Mouse (Mus musculus): ENCODE measurements around the gene Ddx39b. TPM values are rescaled to one million over a fixed set of nuclear protein-coding genes. Genes with fewer than 3 reads are reported as not detected.

The Ddx39b gene
- polyA plus RNA-seq, 2 experiments = 127 to 199 TPM

- Histone ChIP-seq H3K9me3 (ENCODE audit: control insufficient read depth, low read length) (no peaks in the 10 kb centered on the region), H3K4me2 (ENCODE audit: low read depth) (peak overlapping the region; percentile 79), H3K9ac (replicated peaks) (peak overlapping the region; percentile 73), H3K4me1 (replicated peaks; ENCODE audit: control insufficient read depth in 2 of 2, insufficient read depth in 2 of 2, low read length in 1 of 2) (peaks cover 1 to 18% of the 10 kb centered on the region in 2 experiments), H3K36me3 (replicated peaks; ENCODE audit: control insufficient read depth, insufficient read depth, low read depth) (peaks cover 16% of the 10 kb centered on the region), H3K27me3 (ENCODE audit: control insufficient read depth, insufficient read depth, low read length) (no peaks in the 10 kb centered on the region), H3K4me3 (ENCODE audit: insufficient read depth in 1 of 2, low read depth in 2 of 2, low read length in 2 of 2) (peak overlapping the region in 1 of 2 experiments; percentile 58; a peak in 1 of 4 replicates), H3K27ac (peak overlapping the region; percentile 83)
- 7% methylated on average over 1 of the region's 1 CpGs for WGBS (ENCODE audit: insufficient replicate concordance)
- TF ChIP-seq CTCF (IDR thresholded peaks at IDR 0.05; ENCODE audit: low read depth) (no peak), EP300 (IDR thresholded peaks at IDR 0.05; ENCODE audit: low read depth) (no peak)
- DNase-seq (ENCODE audit: low read depth in 3 of 3, low spot score in 3 of 3) (no peak), ATAC-seq (ENCODE audit: insufficient read depth) (peak; percentile 38; the same call in 1 of the 2 replicates)
These were observed 15.8 kb downstream of the Ddx39b start for GRCm38 (mm10) chr17:35257378-35257777.

GRCm38 (mm10) chr17:35257824-35258491, 16.4 kb downstream of the Ddx39b start:
- DNase-seq (ENCODE audit: low read depth in 3 of 3, low spot score in 3 of 3) (peak; percentile 87 to 90 (median 89)), ATAC-seq (ENCODE audit: insufficient read depth) (peak; percentile 49)
- Histone ChIP-seq H3K27ac (peak overlapping the region; percentile 83), H3K36me3 (replicated peaks; ENCODE audit: control insufficient read depth, insufficient read depth, low read depth) (peaks cover 10% of the 10 kb centered on the region), H3K4me3 (ENCODE audit: insufficient read depth in 1 of 2, low read depth in 2 of 2, low read length in 2 of 2) (peak overlapping the region; percentile 58 to 74), H3K4me2 (ENCODE audit: low read depth) (peak overlapping the region; percentile 79), H3K27me3 (ENCODE audit: control insufficient read depth, insufficient read depth, low read length) (no peaks in the 10 kb centered on the region), H3K9ac (replicated peaks) (peak overlapping the region; percentile 73), H3K4me1 (replicated peaks; ENCODE audit: control insufficient read depth in 2 of 2, insufficient read depth in 2 of 2, low read length in 1 of 2) (peaks cover 3 to 20% of the 10 kb centered on the region in 2 experiments), H3K9me3 (ENCODE audit: control insufficient read depth, low read length) (no peaks in the 10 kb centered on the region)
- WGBS (ENCODE audit: insufficient replicate concordance) = 6% methylated on average over 17 of the region's 17 CpGs
- TF ChIP-seq CTCF (IDR thresholded peaks at IDR 0.05; ENCODE audit: low read depth) (peak; percentile 93), EP300 (IDR thresholded peaks at IDR 0.05; ENCODE audit: low read depth) (no peak)

DNA sequence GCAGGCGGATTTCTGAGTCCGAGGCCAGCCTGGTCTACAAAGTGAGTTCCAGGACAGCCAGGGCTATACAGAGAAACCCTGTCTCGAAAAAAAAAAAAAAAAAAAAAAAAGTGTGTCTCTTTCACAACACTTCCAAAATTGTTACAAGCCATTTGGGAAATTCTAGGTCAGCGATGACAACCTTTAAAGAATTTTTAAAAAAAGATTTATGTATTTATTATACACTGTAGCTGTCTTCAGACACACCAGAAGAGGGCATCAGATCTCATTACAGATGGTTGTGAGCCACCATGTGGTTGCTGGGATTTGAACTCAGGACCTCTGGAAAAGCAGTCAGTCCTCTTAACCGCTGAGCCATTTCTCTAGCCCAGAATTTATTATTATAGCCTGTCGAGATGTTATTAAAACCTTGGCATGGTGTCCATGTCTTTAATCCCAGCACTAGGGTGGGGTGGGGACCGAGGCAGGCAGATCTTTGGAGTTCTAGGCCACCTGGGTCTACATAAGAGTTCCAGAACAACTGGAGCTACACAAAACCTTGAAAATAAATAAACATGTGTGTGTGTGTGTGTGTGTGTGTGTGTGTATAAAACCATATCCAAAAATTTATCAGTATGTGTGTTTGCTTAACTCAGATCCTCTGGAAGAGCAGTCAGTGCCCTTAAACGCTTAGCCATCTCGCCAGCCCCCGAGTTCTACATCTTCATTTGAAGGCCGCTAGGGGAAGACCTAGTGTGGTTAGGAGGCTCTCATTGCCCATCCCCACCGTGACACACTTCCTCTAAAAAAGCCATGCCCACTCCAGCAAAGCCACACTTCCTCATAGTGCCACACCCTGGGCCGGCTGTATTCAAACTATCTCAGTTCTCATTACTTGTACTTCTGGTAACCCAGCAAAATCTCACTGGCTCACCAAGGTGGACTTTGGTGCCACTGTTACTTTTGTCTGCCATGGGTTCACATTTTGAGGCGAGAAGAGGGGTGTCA, 17.2 kb downstream of the Ddx39b start:
- TF ChIP-seq EP300 (IDR thresholded peaks at IDR 0.05; ENCODE audit: low read depth) (no peak), CTCF (IDR thresholded peaks at IDR 0.05; ENCODE audit: low read depth) (no peak; the same call in 1 of the 2 replicates)
- Histone ChIP-seq H3K27ac (no peak overlapping the region), H3K27me3 (ENCODE audit: control insufficient read depth, insufficient read depth, low read length) (no peaks in the 10 kb centered on the region), H3K4me1 (replicated peaks; ENCODE audit: control insufficient read depth in 2 of 2, insufficient read depth in 2 of 2, low read length in 1 of 2) (peaks cover 3 to 20% of the 10 kb centered on the region in 2 experiments), H3K9ac (replicated peaks) (no peak overlapping the region), H3K4me3 (ENCODE audit: insufficient read depth in 1 of 2, low read depth in 2 of 2, low read length in 2 of 2) (no peak overlapping the region), H3K36me3 (replicated peaks; ENCODE audit: control insufficient read depth, insufficient read depth, low read depth) (peaks cover 2% of the 10 kb centered on the region), H3K9me3 (ENCODE audit: control insufficient read depth, low read length) (no peaks in the 10 kb centered on the region), H3K4me2 (ENCODE audit: low read depth) (peak overlapping the region; percentile 79)
- no peak for ATAC-seq (ENCODE audit: insufficient read depth)
- DNase-seq (ENCODE audit: low read depth in 3 of 3, low spot score in 3 of 3) = peak in 1 of 3 experiments; percentile 46
- WGBS (ENCODE audit: insufficient replicate concordance) = 23% methylated on average over 13 of the region's 14 CpGs

GRCm38 (mm10) chr17:35259621-35260020, 18.1 kb downstream of the Ddx39b start:
- no peaks in the 10 kb centered on the region for H3K9me3 ChIP-seq (ENCODE audit: control insufficient read depth, low read length)
- ATAC-seq (ENCODE audit: insufficient read depth) (no peak), DNase-seq (ENCODE audit: low read depth in 3 of 3, low spot score in 3 of 3) (no peak)
- H3K4me1 ChIP-seq (replicated peaks; ENCODE audit: control insufficient read depth in 2 of 2, insufficient read depth in 2 of 2, low read length in 1 of 2) = peaks cover 3 to 20% of the 10 kb centered on the region in 2 experiments
- no peak overlapping the region for H3K9ac ChIP-seq (replicated peaks)
- 70% methylated on average over 4 of the region's 4 CpGs for WGBS (ENCODE audit: insufficient replicate concordance)
- H3K4me2 ChIP-seq (ENCODE audit: low read depth) = no peak overlapping the region
- H3K36me3 ChIP-seq (replicated peaks; ENCODE audit: control insufficient read depth, insufficient read depth, low read depth) = no peaks in the 10 kb centered on the region
- H3K27me3 ChIP-seq (ENCODE audit: control insufficient read depth, insufficient read depth, low read length) = no peaks in the 10 kb centered on the region
- H3K27ac ChIP-seq = no peak overlapping the region
- H3K4me3 ChIP-seq (ENCODE audit: insufficient read depth in 1 of 2, low read depth in 2 of 2, low read length in 2 of 2) = no peak overlapping the region
- TF ChIP-seq EP300 (IDR thresholded peaks at IDR 0.05; ENCODE audit: low read depth) (no peak), CTCF (IDR thresholded peaks at IDR 0.05; ENCODE audit: low read depth) (no peak)
